Mouse (Mus musculus): ENCODE measurements around the gene Bmpr1b. TPM values are rescaled to one million over a fixed set of nuclear protein-coding genes. Genes with fewer than 3 reads are reported as not detected.

Bmpr1b gene
- polyA plus RNA-seq, 1 experiment from 2014 or later = 0.09 TPM

GRCm38 (mm10) chr3:141897698-141898097 lies 271.5 kb downstream of the Bmpr1b start:
- Histone ChIP-seq H3K9ac (ENCODE audit: low read depth, low read length) (no peak overlapping the region), H3K4me1 (ENCODE audit: control insufficient read depth, low read depth, low read length) (no peaks in the 10 kb centered on the region), H3K9me3 (replicated peaks; ENCODE audit: control insufficient read depth, low read length) (no peaks in the 10 kb centered on the region), H3K4me3 (ENCODE audit: low read depth, low read length) (no peak overlapping the region), H3K27ac (ENCODE audit: low read length) (no peak overlapping the region), H3K4me2 (ENCODE audit: low read depth, low read length) (no peak overlapping the region), H3K36me3 (ENCODE audit: control insufficient read depth, insufficient read depth) (no peaks in the 10 kb centered on the region), H3K27me3 (ENCODE audit: control insufficient read depth, insufficient read depth, low read depth, low read length) (no peaks in the 10 kb centered on the region)
- WGBS (ENCODE audit: insufficient replicate concordance) = 60% methylated on average over 4 of the region's 4 CpGs
- no peak for ATAC-seq (ENCODE audit: low read depth)

- Histone ChIP-seq H3K9ac (ENCODE audit: low read depth, low read length) (no peak overlapping the region), H3K36me3 (ENCODE audit: control insufficient read depth, insufficient read depth) (no peaks in the 10 kb centered on the region), H3K9me3 (replicated peaks; ENCODE audit: control insufficient read depth, low read length) (no peaks in the 10 kb centered on the region), H3K4me1 (ENCODE audit: control insufficient read depth, low read depth, low read length) (no peaks in the 10 kb centered on the region), H3K4me3 (ENCODE audit: low read depth, low read length) (no peak overlapping the region), H3K27ac (ENCODE audit: low read length) (no peak overlapping the region), H3K4me2 (ENCODE audit: low read depth, low read length) (no peak overlapping the region), H3K27me3 (ENCODE audit: control insufficient read depth, insufficient read depth, low read depth, low read length) (no peaks in the 10 kb centered on the region)
- ATAC-seq (ENCODE audit: low read depth) = no peak
- WGBS (ENCODE audit: insufficient replicate concordance) = 18% methylated on average over 4 of the region's 4 CpGs
Measured at GRCm38 (mm10) chr3:141896870-141897554, 272.2 kb downstream of the Bmpr1b start.

- Histone ChIP-seq H3K4me2 (ENCODE audit: low read depth, low read length) (no peak overlapping the region), H3K27me3 (ENCODE audit: control insufficient read depth, insufficient read depth, low read depth, low read length) (no peaks in the 10 kb centered on the region), H3K4me1 (ENCODE audit: control insufficient read depth, low read depth, low read length) (no peaks in the 10 kb centered on the region), H3K9ac (ENCODE audit: low read depth, low read length) (no peak overlapping the region), H3K27ac (ENCODE audit: low read length) (no peak overlapping the region), H3K9me3 (replicated peaks; ENCODE audit: control insufficient read depth, low read length) (no peaks in the 10 kb centered on the region), H3K4me3 (ENCODE audit: low read depth, low read length) (no peak overlapping the region), H3K36me3 (ENCODE audit: control insufficient read depth, insufficient read depth) (no peaks in the 10 kb centered on the region)
- 52% methylated on average over 5 of the region's 5 CpGs for WGBS (ENCODE audit: insufficient replicate concordance)
- ATAC-seq (ENCODE audit: low read depth) = no peak
Measured at GRCm38 (mm10) chr3:141895096-141895495, 274.1 kb downstream of the Bmpr1b start.

- no peak overlapping the region for H3K9ac ChIP-seq (ENCODE audit: low read depth, low read length)
- 36% methylated on average over 4 of the region's 4 CpGs for WGBS (ENCODE audit: insufficient replicate concordance)
- no peaks in the 10 kb centered on the region for H3K36me3 ChIP-seq (ENCODE audit: control insufficient read depth, insufficient read depth)
- H3K27me3 ChIP-seq (ENCODE audit: control insufficient read depth, insufficient read depth, low read depth, low read length) = no peaks in the 10 kb centered on the region
- no peaks in the 10 kb centered on the region for H3K4me1 ChIP-seq (ENCODE audit: control insufficient read depth, low read depth, low read length)
- H3K4me2 ChIP-seq (ENCODE audit: low read depth, low read length) = no peak overlapping the region
- no peak overlapping the region for H3K27ac ChIP-seq (ENCODE audit: low read length)
- no peak for ATAC-seq (ENCODE audit: low read depth)
- no peaks in the 10 kb centered on the region for H3K9me3 ChIP-seq (replicated peaks; ENCODE audit: control insufficient read depth, low read length)
- H3K4me3 ChIP-seq (ENCODE audit: low read depth, low read length) = no peak overlapping the region
Measured at GRCm38 (mm10) chr3:141890668-141891067, 278.6 kb downstream of the Bmpr1b start.

- WGBS (ENCODE audit: insufficient replicate concordance) = 47% methylated on average over 4 of the region's 4 CpGs
- H3K36me3 ChIP-seq (ENCODE audit: control insufficient read depth, insufficient read depth) = no peaks in the 10 kb centered on the region
- no peak overlapping the region for H3K9ac ChIP-seq (ENCODE audit: low read depth, low read length)
- ATAC-seq (ENCODE audit: low read depth) = no peak
- H3K4me1 ChIP-seq (ENCODE audit: control insufficient read depth, low read depth, low read length) = no peaks in the 10 kb centered on the region
- H3K4me3 ChIP-seq (ENCODE audit: low read depth, low read length) = no peak overlapping the region
- no peaks in the 10 kb centered on the region for H3K27me3 ChIP-seq (ENCODE audit: control insufficient read depth, insufficient read depth, low read depth, low read length)
- no peaks in the 10 kb centered on the region for H3K9me3 ChIP-seq (replicated peaks; ENCODE audit: control insufficient read depth, low read length)
- H3K27ac ChIP-seq (ENCODE audit: low read length) = no peak overlapping the region
- H3K4me2 ChIP-seq (ENCODE audit: low read depth, low read length) = no peak overlapping the region
Measured at GRCm38 (mm10) chr3:141887476-141888274, 281.6 kb downstream of the Bmpr1b start.

GRCm38 (mm10) chr3:141884190-141884589 lies 285.0 kb downstream of the Bmpr1b start:
- Histone ChIP-seq H3K27ac (ENCODE audit: low read length) (no peak overlapping the region), H3K4me2 (ENCODE audit: low read depth, low read length) (no peak overlapping the region), H3K27me3 (ENCODE audit: control insufficient read depth, insufficient read depth, low read depth, low read length) (no peaks in the 10 kb centered on the region), H3K4me1 (ENCODE audit: control insufficient read depth, low read depth, low read length) (no peaks in the 10 kb centered on the region), H3K9me3 (replicated peaks; ENCODE audit: control insufficient read depth, low read length) (no peaks in the 10 kb centered on the region), H3K4me3 (ENCODE audit: low read depth, low read length) (no peak overlapping the region), H3K9ac (ENCODE audit: low read depth, low read length) (no peak overlapping the region), H3K36me3 (ENCODE audit: control insufficient read depth, insufficient read depth) (no peaks in the 10 kb centered on the region)
- 84% methylated on average over 5 of the region's 5 CpGs for WGBS (ENCODE audit: insufficient replicate concordance)
- ATAC-seq (ENCODE audit: low read depth) = no peak

- Histone ChIP-seq H3K4me3 (ENCODE audit: low read depth, low read length) (no peak overlapping the region), H3K4me1 (ENCODE audit: control insufficient read depth, low read depth, low read length) (no peaks in the 10 kb centered on the region), H3K9ac (ENCODE audit: low read depth, low read length) (no peak overlapping the region), H3K27me3 (ENCODE audit: control insufficient read depth, insufficient read depth, low read depth, low read length) (no peaks in the 10 kb centered on the region), H3K27ac (ENCODE audit: low read length) (no peak overlapping the region), H3K9me3 (replicated peaks; ENCODE audit: control insufficient read depth, low read length) (no peaks in the 10 kb centered on the region), H3K36me3 (ENCODE audit: control insufficient read depth, insufficient read depth) (no peaks in the 10 kb centered on the region), H3K4me2 (ENCODE audit: low read depth, low read length) (no peak overlapping the region)
- WGBS (ENCODE audit: insufficient replicate concordance) = 41% methylated on average over 2 of the region's 2 CpGs
- ATAC-seq (ENCODE audit: low read depth) = no peak
Measured at GRCm38 (mm10) chr3:141882496-141882895, 286.7 kb downstream of the Bmpr1b start.

GRCm38 (mm10) chr3:141872337-141873042 lies 296.7 kb downstream of the Bmpr1b start:
- Histone ChIP-seq H3K9ac (ENCODE audit: low read depth, low read length) (no peak overlapping the region), H3K9me3 (replicated peaks; ENCODE audit: control insufficient read depth, low read length) (no peaks in the 10 kb centered on the region), H3K27me3 (ENCODE audit: control insufficient read depth, insufficient read depth, low read depth, low read length) (no peaks in the 10 kb centered on the region), H3K4me1 (ENCODE audit: control insufficient read depth, low read depth, low read length) (no peaks in the 10 kb centered on the region), H3K27ac (ENCODE audit: low read length) (no peak overlapping the region), H3K4me3 (ENCODE audit: low read depth, low read length) (no peak overlapping the region), H3K36me3 (ENCODE audit: control insufficient read depth, insufficient read depth) (no peaks in the 10 kb centered on the region), H3K4me2 (ENCODE audit: low read depth, low read length) (no peak overlapping the region)
- WGBS (ENCODE audit: insufficient replicate concordance) = 62% methylated on average over 10 of the region's 10 CpGs
- ATAC-seq (ENCODE audit: low read depth) = no peak

GRCm38 (mm10) chr3:141871805-141872204 lies 297.4 kb downstream of the Bmpr1b start:
- no peak overlapping the region for H3K4me2 ChIP-seq (ENCODE audit: low read depth, low read length)
- WGBS (ENCODE audit: insufficient replicate concordance) = 42% methylated on average over 3 of the region's 3 CpGs
- no peaks in the 10 kb centered on the region for H3K9me3 ChIP-seq (replicated peaks; ENCODE audit: control insufficient read depth, low read length)
- H3K36me3 ChIP-seq (ENCODE audit: control insufficient read depth, insufficient read depth) = no peaks in the 10 kb centered on the region
- no peak for ATAC-seq (ENCODE audit: low read depth)
- H3K27me3 ChIP-seq (ENCODE audit: control insufficient read depth, insufficient read depth, low read depth, low read length) = no peaks in the 10 kb centered on the region
- no peaks in the 10 kb centered on the region for H3K4me1 ChIP-seq (ENCODE audit: control insufficient read depth, low read depth, low read length)
- H3K9ac ChIP-seq (ENCODE audit: low read depth, low read length) = no peak overlapping the region
- H3K27ac ChIP-seq (ENCODE audit: low read length) = no peak overlapping the region
- H3K4me3 ChIP-seq (ENCODE audit: low read depth, low read length) = no peak overlapping the region
